Comparison of ENCODE assay signal across 11 mouse cellular contexts in genomic region chr11:50847047-50847446, GRCm38 (mm10). TPM values are rescaled to one million over a fixed set of nuclear protein-coding genes. Genes with fewer than 3 reads are reported as not detected.
A peak's percentile ranks its signal among the peaks of the same experiment; 100 is the strongest.
DNase-seq lines count a peak whose midpoint lies in the region; ATAC-seq and TF ChIP-seq lines count a peak whose summit lies in the region.
"Had no signal": no experiment of that assay in that cellular context is flagged by ENCODE, and none has a peak within 500 bp of the region (broad histone marks: within the 10 kb centered on the region; RNA-seq: fewer than 3 reads in every experiment).

No protein-coding gene starts in this region.

- no peak overlapping the region for H3K4me2 ChIP-seq in hindbrain, embryonic 11.5 days (replicated peaks; ENCODE audit: low read depth, low read length)
- no peak overlapping the region for H3K4me2 ChIP-seq in midbrain, embryonic 14.5 days (ENCODE audit: low read length)
- no peak overlapping the region for H3K4me2 ChIP-seq in midbrain, embryonic 11.5 days
- H3K4me2 ChIP-seq: embryonic facial prominence, embryonic 15.5 days; hindbrain, embryonic 15.5 days; midbrain, embryonic 15.5 days had no signal

- peaks cover 5% of the 10 kb centered on the region; the same call in 1 of the 2 replicates for H3K4me1 ChIP-seq in hindbrain, embryonic 11.5 days (replicated peaks; ENCODE audit: control insufficient read depth, insufficient read depth, low read length)
- H3K4me1 ChIP-seq in hindbrain, embryonic 10.5 days (replicated peaks) = peaks cover 24% of the 10 kb centered on the region
- peaks cover 8% of the 10 kb centered on the region for H3K4me1 ChIP-seq in midbrain, embryonic 14.5 days (ENCODE audit: control insufficient read depth, insufficient read depth, low read length)
- H3K4me1 ChIP-seq in midbrain, embryonic 11.5 days (ENCODE audit: control insufficient read depth, insufficient read depth, low read length) = peaks cover 5% of the 10 kb centered on the region
- no peaks in the 10 kb centered on the region; the same call in 1 of the 2 replicates for H3K4me1 ChIP-seq in small intestine, adult 2 months (ENCODE audit: control insufficient read depth, insufficient read depth, insufficient read length, low read length)

- no peak overlapping the region for H3K27ac ChIP-seq in hindbrain, embryonic 11.5 days (ENCODE audit: low read depth, low read length)
- H3K27ac ChIP-seq in hindbrain, embryonic 10.5 days = no peak overlapping the region
- no peak overlapping the region for H3K27ac ChIP-seq in midbrain, embryonic 14.5 days (replicated peaks; ENCODE audit: low read depth, low read length)
- no peak overlapping the region for H3K27ac ChIP-seq in midbrain, embryonic 11.5 days (ENCODE audit: low read depth, low read length)
- no peak overlapping the region for H3K27ac ChIP-seq in small intestine, adult 2 months (ENCODE audit: insufficient read depth, low read depth, low read length)
- H3K27ac ChIP-seq: embryonic facial prominence, embryonic 15.5 days; hindbrain, embryonic 15.5 days; midbrain, embryonic 15.5 days had no signal

- H3K27me3 ChIP-seq in hindbrain, embryonic 11.5 days (ENCODE audit: control insufficient read depth, insufficient read depth, low read length) = peaks cover 41% of the 10 kb centered on the region
- peaks cover 53% of the 10 kb centered on the region for H3K27me3 ChIP-seq in hindbrain, embryonic 10.5 days (ENCODE audit: insufficient read depth, poor library complexity, severe bottlenecking)
- H3K27me3 ChIP-seq in midbrain, embryonic 14.5 days (ENCODE audit: control insufficient read depth, insufficient read depth, low read length) = peaks cover 41% of the 10 kb centered on the region
- H3K27me3 ChIP-seq in midbrain, embryonic 11.5 days (ENCODE audit: control insufficient read depth, insufficient read depth, low read length) = peaks cover 39% of the 10 kb centered on the region
- peaks cover 20% of the 10 kb centered on the region for H3K27me3 ChIP-seq in small intestine, adult 2 months (ENCODE audit: control insufficient read depth, insufficient read depth, low read length)

- no peak overlapping the region for H3K4me3 ChIP-seq in hindbrain, embryonic 11.5 days (ENCODE audit: low read depth, low read length)
- H3K4me3 ChIP-seq in hindbrain, embryonic 10.5 days = no peak overlapping the region
- no peak overlapping the region for H3K4me3 ChIP-seq in midbrain, embryonic 14.5 days (replicated peaks; ENCODE audit: low read depth, low read length)
- no peak overlapping the region for H3K4me3 ChIP-seq in midbrain, embryonic 11.5 days (ENCODE audit: low read depth, low read length)
- no peak overlapping the region for H3K4me3 ChIP-seq in small intestine, adult 2 months (ENCODE audit: low read depth, low read length)
- H3K4me3 ChIP-seq: embryonic facial prominence, embryonic 15.5 days; hindbrain, embryonic 15.5 days; midbrain, embryonic 15.5 days had no signal

- WGBS in hindbrain, embryonic 11.5 days = 74% methylated on average over 5 of the region's 5 CpGs
- 74% methylated on average over 5 of the region's 5 CpGs for WGBS in hindbrain, embryonic 10.5 days
- 75% methylated on average over 5 of the region's 5 CpGs for WGBS in midbrain, embryonic 14.5 days
- 76% methylated on average over 5 of the region's 5 CpGs for WGBS in midbrain, embryonic 11.5 days
- 70% methylated on average over 5 of the region's 5 CpGs for whole genome bisulfite sequencing in small intestine, adult 2 months

- DNase-seq in hindbrain, embryonic 11.5 days (ENCODE audit: low spot score) = peak; percentile 23
- DNase-seq in hindbrain, embryonic 10.5 days (ENCODE audit: low spot score) = no peak
- DNase-seq in midbrain, embryonic 14.5 days = peak; percentile 20
- no peak for DNase-seq in midbrain, embryonic 11.5 days (ENCODE audit: low spot score, missing footprints)
- peak; percentile 15 for DNase-seq in NIH3T3 (ENCODE audit: low read depth)
- DNase-seq in gastrocnemius, adult 18-20 months (ENCODE audit: low spot score) = no peak

- no peaks in the 10 kb centered on the region for H3K36me3 ChIP-seq in hindbrain, embryonic 11.5 days (ENCODE audit: control insufficient read depth, insufficient read depth, low read length)
- H3K36me3 ChIP-seq in hindbrain, embryonic 10.5 days = no peaks in the 10 kb centered on the region
- no peaks in the 10 kb centered on the region for H3K36me3 ChIP-seq in midbrain, embryonic 14.5 days (ENCODE audit: control insufficient read depth, insufficient read depth, low read length)
- H3K36me3 ChIP-seq in midbrain, embryonic 11.5 days (ENCODE audit: control insufficient read depth, insufficient read depth, low read length) = no peaks in the 10 kb centered on the region
- H3K36me3 ChIP-seq in small intestine, adult 2 months (ENCODE audit: control insufficient read depth, insufficient read depth, low read length) = no peaks in the 10 kb centered on the region
- H3K36me3 ChIP-seq: embryonic facial prominence, embryonic 15.5 days; hindbrain, embryonic 15.5 days; midbrain, embryonic 15.5 days had no signal

- TF ChIP-seq CTCF in small intestine, adult 2 months (IDR thresholded peaks at IDR 0.05; ENCODE audit: extremely low read depth, insufficient read length, insufficient replicate concordance, low read depth, low read length) = peak; percentile 24; the same call in 1 of the 2 replicates

- no peaks in the 10 kb centered on the region for H3K9me3 ChIP-seq in hindbrain, embryonic 11.5 days (ENCODE audit: control insufficient read depth, low read length)
- peaks cover 7% of the 10 kb centered on the region; the same call in 1 of the 2 replicates for H3K9me3 ChIP-seq in hindbrain, embryonic 10.5 days
- 0 out of 2 replicates have a peak, but pooled peaks cover 4% of the 10 kb centered on the region for H3K9me3 ChIP-seq in midbrain, embryonic 14.5 days (ENCODE audit: control insufficient read depth, low read length)
- H3K9me3 ChIP-seq in midbrain, embryonic 11.5 days (ENCODE audit: control insufficient read depth, low read length) = no peaks in the 10 kb centered on the region
- H3K9me3 ChIP-seq: hindbrain, embryonic 15.5 days; midbrain, embryonic 15.5 days had no signal

- TF ChIP-seq POLR2A in small intestine, adult 2 months (IDR thresholded peaks at IDR 0.05; ENCODE audit: low read depth, low read length) = no peak

- ATAC-seq in hindbrain, embryonic 11.5 days (ENCODE audit: low FRiP score) = no peak
- no peak for ATAC-seq in midbrain, embryonic 14.5 days (ENCODE audit: low FRiP score, low TSS enrichment)
- no peak for ATAC-seq in midbrain, embryonic 11.5 days (ENCODE audit: low FRiP score)
- ATAC-seq: midbrain, embryonic 15.5 days had no signal

- H3K9ac ChIP-seq in hindbrain, embryonic 11.5 days (ENCODE audit: low read depth, low read length) = no peak overlapping the region
- H3K9ac ChIP-seq in midbrain, embryonic 14.5 days (replicated peaks; ENCODE audit: low read length) = no peak overlapping the region
- no peak overlapping the region for H3K9ac ChIP-seq in midbrain, embryonic 11.5 days (ENCODE audit: low read length)
- H3K9ac ChIP-seq: embryonic facial prominence, embryonic 15.5 days; hindbrain, embryonic 15.5 days; midbrain, embryonic 15.5 days had no signal

RNA-seq across cellular contexts. Expression of gene Grm6, which starts 3.4 kb away (rescaled TPM):
- polyA plus RNA-seq in hindbrain, embryonic 11.5 days (2014; fragmentation: Nextera tagmentation; extraction: Ambion mirVana) = not detected in 2 replicates
- not detected in 2 replicates for polyA plus RNA-seq in hindbrain, embryonic 10.5 days (2016; fragmentation: Nextera tagmentation; extraction: Ambion mirVana)
- polyA plus RNA-seq in midbrain, embryonic 14.5 days (2014; fragmentation: Nextera tagmentation; extraction: Ambion mirVana) = not detected in 2 replicates
- polyA plus RNA-seq in midbrain, embryonic 11.5 days (2014; fragmentation: Nextera tagmentation; extraction: Ambion mirVana) = not detected in 2 replicates
- polyA plus RNA-seq in small intestine, adult 2 months (2012; rRNA removed) = 0.24 and 0.53 TPM in 2 replicates
- not detected for total RNA-seq in gastrocnemius, adult 18-20 months (2021)
- total RNA-seq: layer of hippocampus, adult 18-20 months had no signal
- polyA plus RNA-seq: hindbrain, embryonic 15.5 days had no signal

RNA-seq across cellular contexts. Expression of gene Zfp879, which starts 5.7 kb away (rescaled TPM):
- polyA plus RNA-seq in hindbrain, embryonic 11.5 days (2014; fragmentation: Nextera tagmentation; extraction: Ambion mirVana) = 0.35 and 0.57 TPM in 2 replicates
- 0.45 and 0.94 TPM in 2 replicates for polyA plus RNA-seq in hindbrain, embryonic 10.5 days (2016; fragmentation: Nextera tagmentation; extraction: Ambion mirVana)
- polyA plus RNA-seq in midbrain, embryonic 14.5 days (2014; fragmentation: Nextera tagmentation; extraction: Ambion mirVana) = 1.6 and 1.9 TPM in 2 replicates
- 1.3 and 1.5 TPM in 2 replicates for polyA plus RNA-seq in midbrain, embryonic 11.5 days (2014; fragmentation: Nextera tagmentation; extraction: Ambion mirVana)
- polyA plus RNA-seq in small intestine, adult 2 months (2012; rRNA removed) = 0.05 TPM in 1 of 2 replicates, not detected in the other
- total RNA-seq in gastrocnemius, adult 18-20 months (2021) = 1 to 10 TPM; 2.0 to 2.4 TPM

RNA-seq across cellular contexts. Expression of gene Zfp354c, which starts 19.5 kb away (rescaled TPM):
- polyA plus RNA-seq in hindbrain, embryonic 11.5 days (2014; fragmentation: Nextera tagmentation; extraction: Ambion mirVana) = 39.4 and 46.4 TPM in 2 replicates
- polyA plus RNA-seq in hindbrain, embryonic 10.5 days (2016; fragmentation: Nextera tagmentation; extraction: Ambion mirVana) = 24.6 and 28.6 TPM in 2 replicates
- 61.3 and 83.5 TPM in 2 replicates for polyA plus RNA-seq in midbrain, embryonic 14.5 days (2014; fragmentation: Nextera tagmentation; extraction: Ambion mirVana)
- polyA plus RNA-seq in midbrain, embryonic 11.5 days (2014; fragmentation: Nextera tagmentation; extraction: Ambion mirVana) = 46.7 and 48.5 TPM in 2 replicates
- 0.19 and 0.38 TPM in 2 replicates for polyA plus RNA-seq in small intestine, adult 2 months (2012; rRNA removed)
- total RNA-seq in gastrocnemius, adult 18-20 months (2021) = 1 to 10 TPM; 3.6 to 4.6 TPM

RNA-seq across cellular contexts. Expression of gene Zfp454, which starts 40.4 kb away (rescaled TPM):
- 15.5 and 16.4 TPM in 2 replicates for polyA plus RNA-seq in hindbrain, embryonic 11.5 days (2014; fragmentation: Nextera tagmentation; extraction: Ambion mirVana)
- polyA plus RNA-seq in hindbrain, embryonic 10.5 days (2016; fragmentation: Nextera tagmentation; extraction: Ambion mirVana) = 11.9 and 12.8 TPM in 2 replicates
- 12.5 and 15.7 TPM in 2 replicates for polyA plus RNA-seq in midbrain, embryonic 14.5 days (2014; fragmentation: Nextera tagmentation; extraction: Ambion mirVana)
- polyA plus RNA-seq in midbrain, embryonic 11.5 days (2014; fragmentation: Nextera tagmentation; extraction: Ambion mirVana) = 18.7 and 20.6 TPM in 2 replicates
- not detected in 2 replicates for polyA plus RNA-seq in small intestine, adult 2 months (2012; rRNA removed)
- 1 to 10 TPM; 2.1 to 2.2 TPM for total RNA-seq in gastrocnemius, adult 18-20 months (2021)

Comparison
In these comparisons a context has a peak if more than half of its experiments do, and no peak if none do; other contexts are left out.
1. DNase-seq: peak in hindbrain, embryonic 11.5 days (single experiment), midbrain, embryonic 14.5 days (single experiment) and NIH3T3 (single experiment); none in hindbrain, embryonic 10.5 days (single experiment), midbrain, embryonic 11.5 days (single experiment) and gastrocnemius, adult 18-20 months (single experiment).
2. RNA of gene Zfp354c, which starts 19.5 kb away (polyA plus RNA-seq): 61.3 to 83.5 TPM in midbrain, embryonic 14.5 days, 46.7 to 48.5 TPM in midbrain, embryonic 11.5 days, 39.4 to 46.4 TPM in hindbrain, embryonic 11.5 days and 24.6 to 28.6 TPM in hindbrain, embryonic 10.5 days; 0.19 to 0.38 TPM in small intestine, adult 2 months; every median in the first group is over 10 times any median in the second.